Mouse (Mus musculus) brown adipose tissue, adult 24 weeks (tissue): Measurements from ENCODE around the gene Prkd2. TPM values are rescaled to one million over a fixed set of nuclear protein-coding genes. Genes with fewer than 3 reads are reported as not detected.

Experiments used
- H3K27ac ChIP-seq: fragments of 200-500 bp; replicated peaks from 2 replicates; pipeline ENCODE4 v1.5.1; 2012; ENCODE audit warnings: low read depth, mild to moderate bottlenecking, low read length
- H3K4me1 ChIP-seq: fragments of 200-500 bp; 2 replicates; pipeline ENCODE4 v1.6.1; 2012; ENCODE audit warnings: low read length, mixed read lengths; ENCODE audit not compliant: control insufficient read depth, insufficient read depth, insufficient read length
- H3K4me3 ChIP-seq: fragments of 200-500 bp; 2 replicates; pipeline ENCODE4 v1.5.1; 2012; ENCODE audit warnings: low read depth, mild to moderate bottlenecking, low read length, moderate library complexity; ENCODE audit not compliant: insufficient read depth
- polyA plus RNA-seq: library from polyadenylated mRNA; stranded (reverse); fragments of >200 nt; gene quantifications from 2 replicates; pipeline ENCODE4 v1.2.4, GENCODE M21; 2012; ENCODE audit not compliant: missing spikeins, insufficient read depth, insufficient read length

Gene Prkd2
- polyA plus RNA-seq, 1 experiment: 11.3 TPM

GRCm38 (mm10) chr7:16908367-16908766, 65.7 kb downstream of the Prkd2 start:
- Histone ChIP-seq H3K27ac (no peak overlapping the region), H3K4me3 (peak overlapping the region; percentile 45; the same call in 1 of the 2 replicates), H3K4me1 (peaks cover 3% of the 10 kb centered on the region; the same call in 1 of the 2 replicates)

GRCm38 (mm10) chr7:16908859-16909258, 66.2 kb downstream of the Prkd2 start:
- Histone ChIP-seq H3K27ac (no peak overlapping the region), H3K4me1 (peaks cover 3% of the 10 kb centered on the region; the same call in 1 of the 2 replicates), H3K4me3 (peak overlapping the region; percentile 23)

GRCm38 (mm10) chr7:16909909-16910308, 67.2 kb downstream of the Prkd2 start:
- Histone ChIP-seq H3K4me3 (no peak overlapping the region), H3K4me1 (peaks cover 3% of the 10 kb centered on the region; the same call in 1 of the 2 replicates), H3K27ac (no peak overlapping the region)

- Histone ChIP-seq H3K4me1 (no peaks in the 10 kb centered on the region), H3K27ac (no peak overlapping the region), H3K4me3 (no peak overlapping the region)
Observed at GRCm38 (mm10) chr7:16911904-16912303, 69.2 kb downstream of the Prkd2 start.

- H3K4me3 ChIP-seq: no peak overlapping the region
- H3K27ac ChIP-seq: no peak overlapping the region
Observed at GRCm38 (mm10) chr7:16912360-16912759, 69.7 kb downstream of the Prkd2 start.

GRCm38 (mm10) chr7:16913806-16914452, 71.2 kb downstream of the Prkd2 start:
- Histone ChIP-seq H3K27ac (no peak overlapping the region), H3K4me1 (no peaks in the 10 kb centered on the region; the same call in 1 of the 2 replicates)

More at GRCm38 (mm10) chr7:16912360-16912759, 69.7 kb downstream of the Prkd2 start:
- H3K4me1 ChIP-seq: no peaks in the 10 kb centered on the region

GRCm38 (mm10) chr7:16914453-16915343, 72.0 kb downstream of the Prkd2 start:
- H3K27ac ChIP-seq: no peak overlapping the region
- H3K4me1 ChIP-seq: no peaks in the 10 kb centered on the region; the same call in 1 of the 2 replicates
- H3K4me3 ChIP-seq: no peak overlapping the region

More at GRCm38 (mm10) chr7:16913806-16914452, 71.2 kb downstream of the Prkd2 start:
- no peak overlapping the region for H3K4me3 ChIP-seq

- Histone ChIP-seq H3K4me3 (no peak overlapping the region), H3K4me1 (no peaks in the 10 kb centered on the region; the same call in 1 of the 2 replicates), H3K27ac (no peak overlapping the region)
Observed at GRCm38 (mm10) chr7:16915461-16916340, 73.0 kb downstream of the Prkd2 start.

- Histone ChIP-seq H3K27ac (no peak overlapping the region), H3K4me1 (peaks cover 3% of the 10 kb centered on the region; the same call in 1 of the 2 replicates)
Observed at GRCm38 (mm10) chr7:16916342-16917265, 73.9 kb downstream of the Prkd2 start.

GRCm38 (mm10) chr7:16917447-16917846, 74.7 kb downstream of the Prkd2 start:
- peaks cover 5% of the 10 kb centered on the region for H3K4me1 ChIP-seq
- H3K4me3 ChIP-seq: no peak overlapping the region
- no peak overlapping the region for H3K27ac ChIP-seq

More at GRCm38 (mm10) chr7:16916342-16917265, 73.9 kb downstream of the Prkd2 start:
- no peak overlapping the region for H3K4me3 ChIP-seq

- H3K27ac ChIP-seq: no peak overlapping the region
- no peak overlapping the region for H3K4me3 ChIP-seq
- peaks cover 7% of the 10 kb centered on the region for H3K4me1 ChIP-seq
Observed at GRCm38 (mm10) chr7:16918014-16918413, 75.3 kb downstream of the Prkd2 start.

GRCm38 (mm10) chr7:16918670-16919069, 76.0 kb downstream of the Prkd2 start:
- H3K27ac ChIP-seq: no peak overlapping the region
- no peak overlapping the region for H3K4me3 ChIP-seq
- H3K4me1 ChIP-seq: peaks cover 7% of the 10 kb centered on the region

GRCm38 (mm10) chr7:16919395-16920149, 76.9 kb downstream of the Prkd2 start:
- Histone ChIP-seq H3K27ac (no peak overlapping the region), H3K4me1 (peaks cover 7% of the 10 kb centered on the region), H3K4me3 (no peak overlapping the region)
